Mouse (Mus musculus) olfactory bulb, adult 2 months (tissue): ENCODE measurements around the gene Plet1.

ENCODE experiments used
- CTCF ChIP-seq: fragments of 200-500 bp; IDR thresholded peaks from 2 replicates; pipeline ENCODE4 v1.5.1; 2012; ENCODE audit warnings: low read depth, mild to moderate bottlenecking, low read length, moderate library complexity; ENCODE audit not compliant: insufficient read depth
- POLR2A ChIP-seq: fragments of 200-500 bp; IDR thresholded peaks from 2 replicates; pipeline ENCODE4 v1.6.1; 2012; ENCODE audit warnings: mild to moderate bottlenecking, low read depth, low read length, moderate library complexity; ENCODE audit not compliant: insufficient read depth

DNA sequence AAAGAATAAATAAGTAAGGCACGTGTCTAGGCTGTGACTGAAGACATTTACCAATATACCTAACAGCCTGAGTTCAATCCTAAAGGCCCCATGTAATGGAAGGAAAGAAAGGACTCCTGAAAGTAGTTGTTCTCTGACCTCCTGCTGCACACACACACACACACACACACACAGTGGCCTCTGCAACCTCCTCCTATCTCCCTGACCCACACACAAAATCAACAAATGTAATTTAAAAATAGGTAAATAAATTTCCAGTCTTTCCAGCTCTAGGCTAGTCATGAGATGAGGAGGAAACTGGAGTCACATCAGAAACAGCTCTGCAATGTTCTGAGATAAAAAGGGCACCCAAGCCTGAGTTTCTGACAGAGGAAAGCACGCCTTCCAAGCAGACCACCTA, 548 bp upstream of the Plet1 start:
- TF ChIP-seq POLR2A (no peak), CTCF (no peak)
